Mouse (Mus musculus): Measurements from ENCODE around the gene Fam160a1.

Fam160a1 gene

GRCm38 (mm10) chr3:85679960-85680359 is 137.1 kb downstream of the Fam160a1 start:
- no peak for DNase-seq (ENCODE audit: low read depth, low spot score)

DNA sequence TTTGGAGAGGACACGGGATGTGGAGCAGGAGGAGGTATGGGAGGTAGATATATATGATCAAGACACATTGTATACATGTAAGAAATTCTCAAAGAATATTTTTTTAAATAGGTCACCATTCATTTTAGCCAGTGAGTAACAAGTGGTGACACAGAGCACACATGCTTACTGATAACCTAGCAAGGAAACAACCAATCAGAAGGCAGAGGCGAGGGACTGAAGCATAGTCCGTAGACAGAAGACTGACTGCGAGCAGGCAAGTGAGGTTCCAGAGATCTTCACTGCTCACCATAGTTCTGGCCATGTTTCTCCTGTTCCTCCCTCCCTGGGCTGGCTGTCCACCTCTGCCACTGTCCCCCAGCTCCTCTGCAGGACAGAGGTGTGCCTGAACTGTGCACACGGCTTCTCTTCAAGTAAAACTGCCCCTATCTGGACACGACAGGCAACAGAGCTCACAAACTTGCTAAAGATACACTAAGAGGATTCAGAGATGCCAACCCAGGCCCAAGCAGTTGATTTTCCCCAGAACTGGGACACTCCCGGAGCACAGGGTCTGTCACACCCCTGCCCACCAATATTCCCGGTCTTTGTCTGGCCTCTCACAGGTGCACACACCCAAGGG is 137.7 kb downstream of the Fam160a1 start:
- no peak for DNase-seq (ENCODE audit: low read depth, low spot score)

GRCm38 (mm10) chr3:85677952-85678351 is 139.1 kb downstream of the Fam160a1 start:
- no peak for DNase-seq (ENCODE audit: low read depth, low spot score)

GRCm38 (mm10) chr3:85677133-85677532 is 140.0 kb downstream of the Fam160a1 start:
- DNase-seq (ENCODE audit: low read depth, low spot score), result no peak

- no peak for DNase-seq (ENCODE audit: low read depth, low spot score)
Measured at GRCm38 (mm10) chr3:85669844-85670243, 147.2 kb downstream of the Fam160a1 start.

DNA sequence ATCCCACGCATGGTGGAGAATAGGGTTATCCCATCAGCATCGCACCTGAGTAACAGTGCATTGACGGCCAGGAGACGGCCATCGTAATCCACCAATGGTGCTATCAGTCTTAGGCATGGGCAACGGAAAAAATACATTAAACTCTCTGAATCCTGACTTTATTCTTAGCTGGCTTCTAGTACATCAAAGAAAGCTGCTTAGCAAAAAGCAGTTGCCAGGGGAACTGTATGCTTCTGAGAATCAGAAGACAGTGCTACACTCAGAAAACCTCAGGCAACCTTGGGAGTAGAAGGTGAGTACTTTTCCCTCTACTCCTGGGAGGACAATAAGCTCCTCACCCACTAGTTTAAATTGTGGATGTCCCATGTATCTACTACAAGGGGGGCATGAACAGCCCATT is 149.4 kb downstream of the Fam160a1 start:
- DNase-seq (ENCODE audit: low read depth, low spot score), result no peak

DNA sequence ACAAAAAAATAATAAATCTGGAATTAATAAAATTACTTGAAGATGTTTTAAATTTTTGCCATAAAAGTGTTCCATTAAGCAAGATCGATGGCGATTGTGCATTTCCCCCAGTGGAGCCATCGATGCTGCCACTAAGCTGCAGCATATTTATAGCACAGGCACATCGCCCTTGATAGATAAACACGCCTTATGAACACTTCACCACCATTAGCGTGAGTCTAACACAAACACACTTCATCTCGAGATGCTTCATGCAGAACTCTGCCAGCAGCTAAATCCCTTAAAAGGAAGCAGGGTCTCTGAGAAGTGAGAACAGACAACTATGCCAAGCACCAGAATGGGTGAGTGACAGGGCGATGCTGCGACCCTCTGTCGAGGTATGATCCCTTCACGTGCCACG is 150.4 kb downstream of the Fam160a1 start:
- DNase-seq (ENCODE audit: low read depth, low spot score), result no peak

DNA sequence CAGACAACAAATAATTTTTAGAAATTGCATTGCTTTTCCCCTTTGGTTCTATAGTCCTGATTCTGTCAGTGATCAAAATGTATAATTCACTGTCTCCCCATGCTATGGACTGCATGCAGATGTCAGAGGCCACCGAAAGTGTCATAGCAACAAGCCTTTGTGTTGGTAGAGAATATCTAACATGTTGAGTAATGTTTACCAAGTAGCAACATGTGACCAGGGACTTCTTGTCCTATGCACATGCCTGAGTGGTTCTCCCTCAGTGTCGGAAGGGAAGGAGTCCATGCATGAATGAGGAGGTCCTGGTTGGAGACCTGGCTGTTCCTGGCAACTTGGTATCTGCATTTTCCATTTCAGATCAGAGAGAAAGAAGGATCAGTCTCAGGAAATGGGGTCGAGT is 150.9 kb downstream of the Fam160a1 start:
- no peak for DNase-seq (ENCODE audit: low read depth, low spot score)

DNA sequence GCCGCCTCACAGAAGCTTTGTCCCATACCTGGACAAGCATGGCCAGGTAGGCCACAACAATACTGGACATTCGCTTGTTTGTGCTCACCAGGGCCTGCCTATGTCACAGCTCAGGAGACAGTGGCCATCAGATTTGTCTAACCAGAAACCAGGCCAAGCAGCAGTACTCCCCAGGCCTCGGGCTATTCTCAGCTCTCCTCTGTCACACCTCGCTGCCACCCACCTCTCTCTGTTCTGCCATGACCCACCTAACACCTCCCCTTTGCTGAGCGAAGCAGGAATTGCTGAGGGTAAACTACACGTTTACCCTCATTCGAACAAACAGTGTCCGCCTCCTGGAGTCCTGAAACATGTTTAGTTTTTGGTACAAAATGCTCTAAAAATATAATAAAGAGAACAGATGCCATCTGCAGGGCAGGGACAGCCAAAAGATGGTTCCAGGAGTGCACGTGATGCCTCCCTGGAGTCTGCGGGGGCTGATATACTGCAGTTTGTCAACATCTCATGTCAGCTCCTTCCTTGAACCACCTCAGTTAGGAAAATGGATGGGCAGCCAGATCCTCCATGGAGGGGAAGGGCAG is 152.4 kb downstream of the Fam160a1 start:
- DNase-seq (ENCODE audit: low read depth, low spot score), result peak; percentile 84

GRCm38 (mm10) chr3:85663826-85664225 is 153.3 kb downstream of the Fam160a1 start:
- no peak for DNase-seq (ENCODE audit: low read depth, low spot score)

- peak; percentile 80 for DNase-seq (ENCODE audit: low read depth, low spot score)
Measured at GRCm38 (mm10) chr3:85661926-85662813, 154.9 kb downstream of the Fam160a1 start.

- no peak for DNase-seq (ENCODE audit: low read depth, low spot score)
Measured at GRCm38 (mm10) chr3:85659681-85660080, 157.4 kb downstream of the Fam160a1 start.

DNA sequence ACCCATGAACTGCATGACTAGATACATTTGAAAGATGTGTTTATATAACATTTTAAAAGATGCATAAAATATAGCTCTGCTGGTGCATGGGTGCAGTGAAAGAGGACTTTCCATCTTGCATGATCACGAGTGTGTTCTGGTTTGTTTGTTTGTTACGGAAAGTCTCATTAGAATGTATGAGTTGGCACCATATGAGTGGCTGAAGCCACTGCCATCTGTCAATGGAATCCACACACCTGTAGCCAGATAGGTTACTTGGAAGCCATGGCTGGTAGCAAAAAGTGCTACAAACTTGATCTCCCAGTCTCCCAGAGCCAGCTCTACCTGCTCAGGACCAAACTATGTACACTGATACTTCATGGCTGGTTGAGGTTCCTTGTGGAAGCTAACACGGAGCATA is 161.6 kb downstream of the Fam160a1 start:
- DNase-seq (ENCODE audit: low read depth, low spot score), result no peak

DNA sequence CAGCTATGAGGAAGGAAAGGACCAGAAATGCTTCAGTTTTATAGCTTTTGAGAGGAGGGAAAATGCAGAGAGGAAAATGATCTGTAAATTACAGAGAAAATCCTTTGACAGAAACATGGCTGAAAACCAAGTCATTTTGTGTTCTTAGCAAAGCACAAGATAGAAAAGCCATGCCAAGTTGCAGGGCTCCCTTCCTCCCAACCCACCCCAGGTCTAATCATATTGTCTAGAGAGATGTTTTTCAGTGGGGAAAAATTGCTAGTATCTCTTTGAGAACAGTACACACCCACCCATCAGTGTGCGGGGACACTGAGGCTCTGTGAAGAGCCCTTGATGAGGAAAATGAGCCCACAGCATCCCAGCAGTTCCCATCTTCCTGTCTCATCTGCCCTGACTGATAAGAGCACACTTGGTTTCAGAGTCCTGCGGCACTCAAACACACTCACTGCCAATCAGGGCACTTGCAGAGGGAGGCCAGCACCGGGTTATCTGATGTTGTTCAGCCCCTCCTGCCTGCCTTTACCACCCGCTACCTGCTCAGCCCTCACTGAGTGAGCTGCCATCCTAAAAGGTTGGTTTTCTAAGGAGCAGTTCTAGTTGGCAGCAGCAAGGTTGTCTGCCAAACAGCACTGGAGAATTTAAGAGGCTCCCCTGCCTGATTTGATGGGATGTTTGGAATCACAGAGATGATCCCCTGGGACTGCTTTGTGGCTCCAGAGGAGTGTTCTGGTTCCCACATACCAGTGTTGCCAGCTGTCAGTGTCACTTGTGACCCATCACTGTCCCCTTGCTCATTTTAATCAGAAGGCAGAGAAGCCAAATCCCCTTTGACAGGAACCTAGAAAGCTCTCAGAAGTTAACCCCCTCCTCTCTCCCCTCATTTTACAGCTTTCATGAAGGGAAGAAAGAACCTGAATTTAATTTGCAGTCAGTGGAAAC is 164.1 kb downstream of the Fam160a1 start:
- no peak for DNase-seq (ENCODE audit: low read depth, low spot score)

- DNase-seq (ENCODE audit: low read depth, low spot score), result no peak
Measured at GRCm38 (mm10) chr3:85649176-85649575, 167.9 kb downstream of the Fam160a1 start.

GRCm38 (mm10) chr3:85645517-85646004 is 171.5 kb downstream of the Fam160a1 start:
- no peak for DNase-seq (ENCODE audit: low read depth, low spot score)

DNA sequence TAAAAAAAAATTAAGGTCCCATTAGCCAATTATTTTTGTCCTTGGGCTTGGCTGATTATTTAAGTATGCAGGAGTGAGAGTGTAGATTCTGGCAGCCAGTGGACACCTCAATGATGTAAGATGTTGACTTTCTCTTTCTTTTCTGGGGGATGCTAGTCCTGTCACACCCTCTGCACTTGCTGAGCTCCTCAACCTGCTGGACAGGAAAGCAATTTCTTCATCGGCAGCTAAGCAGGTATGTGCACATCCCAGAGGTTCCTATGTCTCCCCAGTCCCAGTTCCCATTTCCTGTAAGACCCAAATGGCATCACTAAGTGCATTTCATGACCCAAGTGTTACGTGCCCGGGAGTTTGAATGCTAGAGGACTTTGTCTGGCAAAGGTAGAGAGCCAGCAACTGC is 172.3 kb downstream of the Fam160a1 start:
- DNase-seq (ENCODE audit: low read depth, low spot score), result no peak

GRCm38 (mm10) chr3:85641751-85642150 is 175.3 kb downstream of the Fam160a1 start:
- no peak for DNase-seq (ENCODE audit: low read depth, low spot score)

DNA sequence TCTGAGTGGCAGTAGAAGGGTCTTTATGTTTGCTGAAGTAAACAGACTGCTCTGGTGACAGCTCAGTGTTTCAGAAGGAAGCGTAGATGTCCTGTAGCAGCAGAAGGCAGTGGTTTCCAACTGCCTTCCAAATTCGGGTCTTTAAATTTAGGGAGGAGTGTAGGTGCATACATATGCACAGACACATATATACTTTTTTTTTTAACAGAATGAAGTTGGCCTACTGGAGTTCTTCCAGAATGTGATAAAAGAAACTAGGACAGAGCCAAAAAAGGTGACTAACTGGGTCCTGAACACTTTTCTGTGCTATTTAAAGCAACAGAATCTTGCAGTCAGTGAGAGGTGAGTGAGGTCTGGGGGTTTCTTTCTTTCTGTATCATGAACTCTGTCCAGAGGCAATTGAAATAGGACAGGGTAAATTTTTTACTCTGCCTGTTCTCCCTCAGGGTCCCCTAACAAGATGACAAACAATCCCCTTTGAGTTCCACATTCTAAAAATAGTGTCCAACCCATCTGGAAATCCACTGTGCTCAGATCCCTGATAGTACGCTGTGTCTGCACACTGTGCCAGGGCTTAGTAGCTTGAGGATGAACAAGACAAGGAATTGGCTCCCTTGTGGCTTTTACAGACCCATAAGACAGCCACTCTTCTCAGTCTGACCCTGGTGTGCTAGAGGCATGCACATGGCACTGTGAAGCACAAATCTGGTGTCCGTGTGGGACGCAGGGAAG is 180.2 kb downstream of the Fam160a1 start:
- peak; percentile 80 for DNase-seq (ENCODE audit: low read depth, low spot score)

- no peak for DNase-seq (ENCODE audit: low read depth, low spot score)
Measured at GRCm38 (mm10) chr3:85635591-85635990, 181.5 kb downstream of the Fam160a1 start.

- no peak for DNase-seq (ENCODE audit: low read depth, low spot score)
Measured at GRCm38 (mm10) chr3:85635126-85635419, 182.0 kb downstream of the Fam160a1 start.

All from telencephalon, adult 2 months (tissue).